Mouse (Mus musculus) central nervous system, embryonic 18 days (tissue): Measurements from ENCODE around the gene Tbx2. TPM values are rescaled to one million over a fixed set of nuclear protein-coding genes. Genes with fewer than 3 reads are reported as not detected.

Experiments used
- polyA plus RNA-seq: library from polyadenylated mRNA; depleted of rRNA; stranded (reverse); fragments of >200 nt; gene quantifications from 2 replicates; pipeline ENCODE4 v1.2.3, GENCODE M21; 2012; rRNA removed

The Tbx2 gene
- polyA plus RNA-seq, result 3.7 and 4.7 TPM in 2 replicates

DNA sequence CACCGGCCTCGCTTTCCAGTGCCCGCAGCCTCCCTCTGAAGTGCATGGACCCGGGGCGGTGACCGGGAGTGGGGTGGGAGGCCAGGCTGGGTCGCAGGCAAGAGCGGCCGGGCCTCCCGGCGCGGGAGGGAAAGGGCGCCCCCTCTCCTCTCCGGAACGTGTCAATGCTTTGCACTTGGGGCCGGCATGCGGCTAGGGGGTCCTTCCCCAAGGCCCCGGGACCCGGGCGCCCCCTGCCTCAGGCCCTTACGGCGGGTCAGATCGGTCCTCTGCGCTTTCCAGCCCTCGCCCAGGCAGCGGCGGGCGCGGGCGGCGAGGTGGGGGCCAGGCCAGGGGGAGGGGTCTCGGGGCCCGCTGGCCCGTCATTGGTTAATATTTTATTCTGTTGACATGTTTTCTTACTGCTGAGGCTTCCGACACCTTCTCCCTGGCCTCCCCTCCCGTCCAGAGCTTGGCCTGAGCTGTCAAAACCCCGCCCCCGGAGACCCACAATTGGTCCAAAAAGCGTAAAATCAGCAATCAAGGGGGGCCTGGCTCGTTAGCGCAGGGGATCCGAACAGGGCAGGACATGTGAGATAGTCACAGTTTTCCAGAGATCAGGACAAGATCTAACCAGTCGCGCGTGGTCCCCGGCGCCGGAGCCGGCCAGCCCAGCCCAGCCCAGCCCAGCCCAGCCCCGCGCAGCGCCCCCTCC lies at the start of gene Tbx2:
TSS of gene Tbx2 (plus strand) at position 321 of the 694 bp plus-strand sequence.

GRCm38 (mm10) chr11:85850233-85850632 lies 17.9 kb downstream of the Tbx2 start, which contains the start of gene Gm11444:
Gm11444 (minus strand) TSS chr11:85850333.

DNA sequence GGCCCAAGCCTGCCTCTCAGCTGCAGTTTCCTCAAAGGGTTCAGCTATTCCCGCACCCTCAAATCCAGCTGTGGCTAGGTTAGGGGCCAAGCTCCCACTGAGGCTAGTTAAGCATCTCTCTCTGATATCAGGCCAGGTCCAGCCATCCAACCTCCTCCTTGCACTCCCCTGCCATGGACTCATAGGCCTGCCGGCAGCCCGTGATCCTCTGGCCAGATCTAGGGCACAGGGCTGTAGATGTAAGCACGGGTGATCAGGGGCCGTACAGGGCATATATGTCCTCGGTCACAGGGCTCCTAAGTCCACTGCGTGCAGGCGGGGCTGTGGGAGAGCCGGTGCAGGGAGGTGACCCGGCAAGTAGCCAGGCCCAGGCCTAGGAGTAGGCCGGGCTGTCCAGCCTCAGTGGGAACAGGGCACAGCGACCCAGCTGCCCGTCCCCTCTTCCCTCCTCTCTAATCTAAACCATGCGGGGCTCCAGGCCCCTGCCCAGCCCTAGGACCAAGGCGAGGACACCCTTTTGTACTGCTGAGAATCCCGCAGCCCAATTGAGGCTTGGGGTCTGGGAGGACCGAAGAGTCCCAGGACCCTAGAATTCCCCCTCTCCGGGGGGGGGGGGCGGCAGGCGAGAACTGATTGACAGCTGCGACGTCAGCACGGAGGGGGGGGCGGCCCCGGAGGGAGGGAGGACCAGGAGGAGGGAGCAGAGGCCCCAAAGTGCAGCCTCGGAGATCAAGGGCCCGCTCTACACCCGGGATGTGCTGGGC lies 53.5 kb downstream of the Tbx2 start, which contains the start of gene Tbx4:
TSS of gene Tbx4 (plus strand) at position 758 of the 764 bp plus-strand sequence.

Other genes starting within 250 kb of the Tbx2 start
- not detected in 2 replicates for gene Gm11444, start 17.8 kb downstream of the Tbx2 start, polyA plus RNA-seq
- 0.21 and 0.38 TPM in 2 replicates for gene Tbx4, start 53.9 kb downstream of the Tbx2 start, polyA plus RNA-seq